Mouse (Mus musculus) layer of hippocampus, adult 8-10 months (tissue): ENCODE measurements at regions not wholly inside any gene's neighbourhood (a gene's known extent, or its start where the extent isn't known, plus 50 kb on each side); places are given as distances from the start of the nearest gene placed in this dataset.

Source experiments
- DNase-seq, 2 experiments: peaks; one replicate each; pipeline ENCODE4 v3.0.0; 2022; ENCODE audit warnings: low spot score in 2 of 2

- DNase-seq, result peak; percentile 80 to 83
Measured at GRCm38 (mm10) chr8:26680891-26681381, 296.2 kb upstream of the Zfp703 start.

DNA sequence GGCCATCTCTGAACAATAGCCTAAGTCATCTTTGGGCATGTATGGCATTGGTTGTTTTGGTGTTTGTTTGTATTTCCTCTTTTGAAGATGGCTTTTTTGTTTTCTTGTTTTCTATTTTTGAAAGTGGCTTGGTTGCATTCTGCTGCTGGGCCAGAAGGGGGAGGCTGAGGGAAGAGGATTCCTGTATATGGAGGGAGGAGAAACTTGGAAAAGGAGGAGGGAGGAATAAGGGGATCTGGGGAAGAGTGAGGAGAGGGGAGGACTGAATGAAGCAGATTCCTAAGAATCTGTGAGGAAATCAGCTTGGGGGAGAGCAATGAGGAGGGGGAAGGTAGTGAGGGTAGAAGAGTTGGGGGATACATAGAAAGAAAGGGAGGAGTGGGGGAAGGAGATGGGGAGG is 290.0 kb upstream of the Zfp703 start:
- DNase-seq, result no peak

GRCm38 (mm10) chr8:26688035-26688434 is 289.1 kb upstream of the Zfp703 start:
- DNase-seq, result no peak

- no peak for DNase-seq
Measured at GRCm38 (mm10) chr8:26688745-26689478, 288.2 kb upstream of the Zfp703 start.

GRCm38 (mm10) chr8:26689479-26690177 is 287.5 kb upstream of the Zfp703 start:
- no peak for DNase-seq

DNA sequence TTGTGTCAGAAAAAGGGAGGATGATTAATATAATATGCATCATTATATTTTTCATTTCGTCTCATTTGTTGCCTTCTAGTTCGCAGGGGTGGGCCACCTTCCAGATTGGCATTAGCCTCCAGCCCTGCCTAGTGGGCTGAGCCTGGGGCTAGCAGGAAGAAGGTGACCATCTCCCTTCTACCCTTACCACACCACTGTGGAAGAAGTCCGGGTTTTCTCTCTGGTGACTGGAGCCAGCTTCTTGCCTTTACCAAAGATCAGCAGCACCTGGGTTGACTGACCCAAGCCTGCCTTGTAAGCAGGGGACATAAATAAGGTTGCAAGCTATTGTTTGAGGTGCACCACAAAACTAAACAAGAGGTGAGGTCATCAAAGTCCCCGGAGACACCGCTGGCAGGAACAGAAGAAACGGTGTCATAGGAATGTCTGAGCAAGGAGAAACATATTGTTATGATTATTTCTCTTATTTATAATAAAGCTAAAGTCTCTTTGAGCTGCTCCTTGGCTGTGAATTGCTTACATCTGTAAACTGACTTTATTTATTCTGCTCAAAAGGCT is 286.9 kb upstream of the Zfp703 start:
- DNase-seq, result no peak

GRCm38 (mm10) chr8:26697579-26698084 is 279.5 kb upstream of the Zfp703 start:
- DNase-seq, result no peak

GRCm38 (mm10) chr8:26698580-26698979 is 278.5 kb upstream of the Zfp703 start:
- DNase-seq, result no peak

- DNase-seq, result no peak
Measured at GRCm38 (mm10) chr8:26706048-26706767, 270.9 kb upstream of the Zfp703 start.

GRCm38 (mm10) chr8:26706768-26707156 is 270.4 kb upstream of the Zfp703 start:
- DNase-seq, result no peak

- DNase-seq, result no peak
Measured at GRCm38 (mm10) chr8:26713836-26714235, 263.3 kb upstream of the Zfp703 start.

GRCm38 (mm10) chr8:26714714-26715113 is 262.4 kb upstream of the Zfp703 start:
- DNase-seq, result no peak

- DNase-seq, result no peak
Measured at GRCm38 (mm10) chr8:26718409-26719355, 258.4 kb upstream of the Zfp703 start.

- peak; percentile 14 to 19 for DNase-seq
Measured at GRCm38 (mm10) chr8:26722766-26723165, 254.4 kb upstream of the Zfp703 start.

GRCm38 (mm10) chr8:26724628-26725027 is 252.5 kb upstream of the Zfp703 start:
- DNase-seq, result no peak

DNA sequence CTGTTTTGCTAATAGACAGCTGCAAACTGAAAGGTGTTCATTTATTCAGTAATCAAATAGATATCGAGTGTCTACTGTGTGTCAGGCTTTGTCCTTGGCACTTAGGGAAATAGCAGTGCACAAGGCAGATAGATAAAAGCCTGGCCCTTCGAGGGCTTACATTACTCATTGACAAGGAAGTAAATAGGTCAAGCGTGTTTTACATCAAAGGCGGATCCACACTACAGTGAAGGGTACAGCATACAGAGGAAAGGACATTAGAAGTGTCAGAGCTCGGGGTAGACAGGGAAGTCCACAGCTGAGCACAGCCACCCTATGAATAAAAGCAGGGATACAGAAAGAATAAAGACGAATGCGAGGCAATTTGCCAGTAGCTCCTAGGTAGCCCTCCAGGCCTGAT is 251.6 kb upstream of the Zfp703 start:
- DNase-seq, result no peak

DNA sequence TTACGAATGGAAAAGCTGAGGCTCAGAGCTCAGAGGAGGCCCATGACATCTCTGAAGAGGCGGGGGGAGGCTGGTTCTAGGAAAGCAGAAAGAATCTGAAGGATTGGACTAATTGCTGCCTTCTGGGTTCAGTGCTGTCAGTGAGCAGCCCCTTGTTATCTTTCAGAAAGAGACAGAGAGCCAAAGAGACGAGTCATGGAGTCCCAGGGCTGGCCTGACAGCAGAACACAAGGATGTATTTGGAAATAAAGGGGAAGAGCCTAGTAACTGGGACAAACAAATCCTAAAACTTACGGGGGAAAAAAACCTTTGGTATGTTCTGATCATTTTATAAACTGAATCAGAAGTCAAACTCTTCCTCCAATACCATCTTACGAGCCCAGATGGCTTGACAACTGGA is 247.8 kb upstream of the Zfp703 start:
- no peak for DNase-seq

GRCm38 (mm10) chr8:26731111-26731510 is 246.0 kb upstream of the Zfp703 start:
- no peak for DNase-seq

GRCm38 (mm10) chr8:26744424-26744823 is 232.7 kb upstream of the Zfp703 start:
- no peak for DNase-seq

GRCm38 (mm10) chr8:26746811-26747210 is 230.3 kb upstream of the Zfp703 start:
- no peak for DNase-seq
